Mouse (Mus musculus): ENCODE data around the gene Npffr2. TPM values are rescaled to one million over a fixed set of nuclear protein-coding genes. Genes with fewer than 3 reads are reported as not detected.

The Npffr2 gene
- polyA plus RNA-seq, 1 experiment: not detected

Other genes with a start within 250 kb of the Npffr2 start
- 28.0 and 42.2 TPM in 2 replicates for gene Gc, start 69.5 kb upstream of the Npffr2 start, polyA plus RNA-seq (2012; rRNA removed)